Mouse (Mus musculus) brain, embryonic 14.5 days (tissue): ENCODE results near the gene Micall1.

ENCODE experiments used
- CTCF ChIP-seq: fragments of 200-500 bp; IDR thresholded peaks from 2 replicates; pipeline ENCODE4 v1.5.1; 2012; ENCODE audit warnings: inconsistent platforms, mild to moderate bottlenecking, moderate library complexity, borderline replicate concordance; ENCODE audit not compliant: insufficient read depth, insufficient read length; ENCODE audit errors: extremely low read depth
- POLR2A ChIP-seq: fragments of 200-500 bp; IDR thresholded peaks from 2 replicates; pipeline ENCODE4 v1.6.1; 2012; ENCODE audit warnings: mild to moderate bottlenecking, inconsistent platforms, borderline replicate concordance; ENCODE audit not compliant: poor library complexity, insufficient read depth, insufficient read length, severe bottlenecking; ENCODE audit errors: extremely low read depth

DNA sequence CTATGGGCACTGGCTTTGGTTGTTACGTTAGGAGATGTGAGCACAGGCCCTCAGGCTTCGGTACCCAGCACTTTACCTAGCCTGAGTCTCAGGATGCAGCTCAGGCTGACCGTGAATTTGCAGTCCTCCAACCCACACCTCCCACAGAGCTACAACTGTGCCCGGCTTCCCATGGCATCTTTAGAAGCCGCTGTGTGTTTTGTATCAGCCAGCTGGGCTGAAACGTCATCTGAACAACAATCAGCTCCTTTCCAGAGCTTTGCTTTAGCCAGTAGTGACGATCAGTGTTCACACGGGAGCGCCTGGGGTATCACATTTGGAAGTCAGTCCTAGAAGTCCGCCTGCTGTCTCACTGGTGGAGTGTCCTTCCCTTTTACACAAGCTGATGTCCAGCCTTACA, 5.4 kb upstream of the Micall1 start:
- TF ChIP-seq CTCF (no peak), POLR2A (no peak)
